Mouse (Mus musculus): ENCODE data around the gene Mrpl14. TPM values are rescaled to one million over a fixed set of nuclear protein-coding genes. Genes with fewer than 3 reads are reported as not detected.

The Mrpl14 gene
- polyA plus RNA-seq, 1 experiment from 2014 or later: 191 TPM

- peaks cover 7% of the 10 kb centered on the region for H3K4me1 ChIP-seq (replicated peaks; ENCODE audit: control insufficient read depth, insufficient read depth, low read length)
- H3K4me3 ChIP-seq (ENCODE audit: low read length): no peak overlapping the region
- peaks cover 6% of the 10 kb centered on the region; the same call in 1 of the 2 replicates for H3K27me3 ChIP-seq (ENCODE audit: control insufficient read depth, insufficient read depth, low read depth, low read length)
- 77% methylated on average over 2 of the region's 2 CpGs for WGBS
- no peak overlapping the region for H3K9ac ChIP-seq (ENCODE audit: low read length)
- H3K4me2 ChIP-seq (ENCODE audit: low read depth, low read length): no peak overlapping the region
- H3K36me3 ChIP-seq (ENCODE audit: control insufficient read depth, insufficient read depth, low read length): no peaks in the 10 kb centered on the region
- no peak overlapping the region for H3K27ac ChIP-seq (ENCODE audit: low read length)
- H3K9me3 ChIP-seq (ENCODE audit: control insufficient read depth, low read length): no peaks in the 10 kb centered on the region
- no peak for ATAC-seq (ENCODE audit: low read depth)
Observed at GRCm38 (mm10) chr17:45727481-45727880, 41.4 kb downstream of the Mrpl14 start.

GRCm38 (mm10) chr17:45727983-45728723 is 42.0 kb downstream of the Mrpl14 start:
- Histone ChIP-seq H3K27ac (ENCODE audit: low read length) (no peak overlapping the region), H3K27me3 (ENCODE audit: control insufficient read depth, insufficient read depth, low read depth, low read length) (peaks cover 7% of the 10 kb centered on the region; the same call in 1 of the 2 replicates), H3K4me1 (replicated peaks; ENCODE audit: control insufficient read depth, insufficient read depth, low read length) (peaks cover 7% of the 10 kb centered on the region), H3K9me3 (ENCODE audit: control insufficient read depth, low read length) (no peaks in the 10 kb centered on the region), H3K9ac (ENCODE audit: low read length) (no peak overlapping the region; the same call in 1 of the 2 replicates), H3K4me2 (ENCODE audit: low read depth, low read length) (no peak overlapping the region), H3K4me3 (ENCODE audit: low read length) (no peak overlapping the region), H3K36me3 (ENCODE audit: control insufficient read depth, insufficient read depth, low read length) (no peaks in the 10 kb centered on the region)
- no peak for ATAC-seq (ENCODE audit: low read depth)
- 44% methylated on average over 8 of the region's 8 CpGs for WGBS

GRCm38 (mm10) chr17:45729387-45729786 is 43.3 kb downstream of the Mrpl14 start:
- no peak overlapping the region for H3K27ac ChIP-seq (ENCODE audit: low read length)
- no peak overlapping the region for H3K4me2 ChIP-seq (ENCODE audit: low read depth, low read length)
- H3K9ac ChIP-seq (ENCODE audit: low read length): 0 out of 2 replicates have a peak overlapping the region, but pooled peaks have one; percentile 22
- H3K36me3 ChIP-seq (ENCODE audit: control insufficient read depth, insufficient read depth, low read length): no peaks in the 10 kb centered on the region
- peaks cover 10% of the 10 kb centered on the region for H3K27me3 ChIP-seq (ENCODE audit: control insufficient read depth, insufficient read depth, low read depth, low read length)
- H3K4me1 ChIP-seq (replicated peaks; ENCODE audit: control insufficient read depth, insufficient read depth, low read length): peaks cover 15% of the 10 kb centered on the region
- 37% methylated on average over 10 of the region's 10 CpGs for WGBS
- H3K4me3 ChIP-seq (ENCODE audit: low read length): no peak overlapping the region
- no peaks in the 10 kb centered on the region for H3K9me3 ChIP-seq (ENCODE audit: control insufficient read depth, low read length)
- no peak for ATAC-seq (ENCODE audit: low read depth)

- Histone ChIP-seq H3K4me2 (ENCODE audit: low read depth, low read length) (no peak overlapping the region), H3K4me1 (replicated peaks; ENCODE audit: control insufficient read depth, insufficient read depth, low read length) (peaks cover 25% of the 10 kb centered on the region), H3K27me3 (ENCODE audit: control insufficient read depth, insufficient read depth, low read depth, low read length) (peaks cover 10% of the 10 kb centered on the region), H3K9me3 (ENCODE audit: control insufficient read depth, low read length) (no peaks in the 10 kb centered on the region), H3K36me3 (ENCODE audit: control insufficient read depth, insufficient read depth, low read length) (no peaks in the 10 kb centered on the region), H3K4me3 (ENCODE audit: low read length) (no peak overlapping the region), H3K9ac (ENCODE audit: low read length) (no peak overlapping the region), H3K27ac (ENCODE audit: low read length) (no peak overlapping the region)
- WGBS: 79% methylated on average over 4 of the region's 4 CpGs
- ATAC-seq (ENCODE audit: low read depth): no peak
Observed at GRCm38 (mm10) chr17:45730696-45731095, 44.6 kb downstream of the Mrpl14 start.

- Histone ChIP-seq H3K27ac (ENCODE audit: low read length) (no peak overlapping the region), H3K4me2 (ENCODE audit: low read depth, low read length) (no peak overlapping the region), H3K9ac (ENCODE audit: low read length) (no peak overlapping the region), H3K27me3 (ENCODE audit: control insufficient read depth, insufficient read depth, low read depth, low read length) (peaks cover 10% of the 10 kb centered on the region), H3K4me1 (replicated peaks; ENCODE audit: control insufficient read depth, insufficient read depth, low read length) (peaks cover 29% of the 10 kb centered on the region), H3K4me3 (ENCODE audit: low read length) (no peak overlapping the region), H3K36me3 (ENCODE audit: control insufficient read depth, insufficient read depth, low read length) (no peaks in the 10 kb centered on the region), H3K9me3 (ENCODE audit: control insufficient read depth, low read length) (no peaks in the 10 kb centered on the region)
- ATAC-seq (ENCODE audit: low read depth): peak; percentile 11; the same call in 1 of the 2 replicates
- WGBS: 18% methylated on average over 9 of the region's 9 CpGs
Observed at GRCm38 (mm10) chr17:45731172-45731864, 45.2 kb downstream of the Mrpl14 start.

GRCm38 (mm10) chr17:45733038-45733734 is 47.1 kb downstream of the Mrpl14 start:
- 70% methylated on average over 18 of the region's 19 CpGs for WGBS
- Histone ChIP-seq H3K27ac (ENCODE audit: low read length) (no peak overlapping the region), H3K36me3 (ENCODE audit: control insufficient read depth, insufficient read depth, low read length) (no peaks in the 10 kb centered on the region), H3K9ac (ENCODE audit: low read length) (peak overlapping the region; percentile 70), H3K27me3 (ENCODE audit: control insufficient read depth, insufficient read depth, low read depth, low read length) (peaks cover 10% of the 10 kb centered on the region), H3K4me1 (replicated peaks; ENCODE audit: control insufficient read depth, insufficient read depth, low read length) (peaks cover 32% of the 10 kb centered on the region), H3K9me3 (ENCODE audit: control insufficient read depth, low read length) (no peaks in the 10 kb centered on the region), H3K4me2 (ENCODE audit: low read depth, low read length) (peak overlapping the region; percentile 91), H3K4me3 (ENCODE audit: low read length) (peak overlapping the region; percentile 45)
- ATAC-seq (ENCODE audit: low read depth): no peak

- Histone ChIP-seq H3K4me1 (replicated peaks; ENCODE audit: control insufficient read depth, insufficient read depth, low read length) (peaks cover 32% of the 10 kb centered on the region), H3K36me3 (ENCODE audit: control insufficient read depth, insufficient read depth, low read length) (no peaks in the 10 kb centered on the region), H3K27me3 (ENCODE audit: control insufficient read depth, insufficient read depth, low read depth, low read length) (peaks cover 10% of the 10 kb centered on the region), H3K9ac (ENCODE audit: low read length) (peak within 1 kb of the TSS; percentile 70), H3K27ac (ENCODE audit: low read length) (peak within 1 kb of the TSS; percentile 12; the same call in 1 of the 2 replicates), H3K9me3 (ENCODE audit: control insufficient read depth, low read length) (no peaks in the 10 kb centered on the region), H3K4me2 (ENCODE audit: low read depth, low read length) (peak within 1 kb of the TSS; percentile 91), H3K4me3 (ENCODE audit: low read length) (peak within 1 kb of the TSS; percentile 45)
- ATAC-seq (ENCODE audit: low read depth): peak; percentile 3; the same call in 1 of the 2 replicates
- 3% methylated on average over 41 of the region's 41 CpGs for WGBS
Observed at GRCm38 (mm10) chr17:45733735-45734301, 47.7 kb downstream of the Mrpl14 start, which contains the start of gene 1600014C23Rik. Gene 1600014C23Rik, minus strand, starts transcription at chr17:45733844.

- Histone ChIP-seq H3K27ac (ENCODE audit: low read length) (no peak overlapping the region), H3K36me3 (ENCODE audit: control insufficient read depth, insufficient read depth, low read length) (no peaks in the 10 kb centered on the region), H3K9me3 (ENCODE audit: control insufficient read depth, low read length) (no peaks in the 10 kb centered on the region), H3K4me2 (ENCODE audit: low read depth, low read length) (peak overlapping the region; percentile 91), H3K9ac (ENCODE audit: low read length) (peak overlapping the region; percentile 70), H3K4me3 (ENCODE audit: low read length) (no peak overlapping the region; the same call in 1 of the 2 replicates), H3K27me3 (ENCODE audit: control insufficient read depth, insufficient read depth, low read depth, low read length) (peaks cover 10% of the 10 kb centered on the region), H3K4me1 (replicated peaks; ENCODE audit: control insufficient read depth, insufficient read depth, low read length) (peaks cover 32% of the 10 kb centered on the region)
- ATAC-seq (ENCODE audit: low read depth): no peak
- WGBS: 26% methylated on average over 3 of the region's 3 CpGs
Observed at GRCm38 (mm10) chr17:45734333-45734732, 48.2 kb downstream of the Mrpl14 start.
